Mouse (Mus musculus) ES-Bruce4 (cell line): Measurements from ENCODE around the gene Acbd6.
A peak's percentile ranks its signal among the peaks of the same experiment; 100 is the strongest.

Source experiments
- CTCF ChIP-seq: IDR thresholded peaks from one replicate; pipeline ENCODE4 v1.8.1; 2011; ENCODE audit warnings: low read depth, low read length
- EP300 ChIP-seq: IDR thresholded peaks from 2 replicates; pipeline ENCODE4 v1.6.1; 2011; ENCODE audit warnings: low read depth, low read length; ENCODE audit not compliant: insufficient read depth
- POLR2A ChIP-seq: IDR thresholded peaks from one replicate; pipeline ENCODE4 v1.8.1; 2011; ENCODE audit warnings: low read length; ENCODE audit not compliant: insufficient read depth

- no peak for TF ChIP-seq POLR2A
- TF ChIP-seq CTCF: peak; percentile 7
- TF ChIP-seq EP300: no peak
Observed at GRCm38 (mm10) chr1:155576432-155576831, 18.5 kb downstream of the Acbd6 start.
